Mouse (Mus musculus) brown adipose tissue, adult 24 weeks (tissue): Measurements from ENCODE around the gene Sertad1. TPM values are rescaled to one million over a fixed set of nuclear protein-coding genes. Genes with fewer than 3 reads are reported as not detected.

Source experiments
- H3K27ac ChIP-seq: fragments of 200-500 bp; replicated peaks from 2 replicates; pipeline ENCODE4 v1.5.1; 2012; ENCODE audit warnings: low read depth, mild to moderate bottlenecking, low read length
- H3K4me1 ChIP-seq: fragments of 200-500 bp; 2 replicates; pipeline ENCODE4 v1.6.1; 2012; ENCODE audit warnings: low read length, mixed read lengths; ENCODE audit not compliant: control insufficient read depth, insufficient read depth, insufficient read length
- H3K4me3 ChIP-seq: fragments of 200-500 bp; 2 replicates; pipeline ENCODE4 v1.5.1; 2012; ENCODE audit warnings: low read depth, mild to moderate bottlenecking, low read length, moderate library complexity; ENCODE audit not compliant: insufficient read depth
- polyA plus RNA-seq: library from polyadenylated mRNA; stranded (reverse); fragments of >200 nt; gene quantifications from 2 replicates; pipeline ENCODE4 v1.2.4, GENCODE M21; 2012; ENCODE audit not compliant: missing spikeins, insufficient read depth, insufficient read length

Sertad1 gene
- polyA plus RNA-seq, 1 experiment = 10.1 TPM

DNA sequence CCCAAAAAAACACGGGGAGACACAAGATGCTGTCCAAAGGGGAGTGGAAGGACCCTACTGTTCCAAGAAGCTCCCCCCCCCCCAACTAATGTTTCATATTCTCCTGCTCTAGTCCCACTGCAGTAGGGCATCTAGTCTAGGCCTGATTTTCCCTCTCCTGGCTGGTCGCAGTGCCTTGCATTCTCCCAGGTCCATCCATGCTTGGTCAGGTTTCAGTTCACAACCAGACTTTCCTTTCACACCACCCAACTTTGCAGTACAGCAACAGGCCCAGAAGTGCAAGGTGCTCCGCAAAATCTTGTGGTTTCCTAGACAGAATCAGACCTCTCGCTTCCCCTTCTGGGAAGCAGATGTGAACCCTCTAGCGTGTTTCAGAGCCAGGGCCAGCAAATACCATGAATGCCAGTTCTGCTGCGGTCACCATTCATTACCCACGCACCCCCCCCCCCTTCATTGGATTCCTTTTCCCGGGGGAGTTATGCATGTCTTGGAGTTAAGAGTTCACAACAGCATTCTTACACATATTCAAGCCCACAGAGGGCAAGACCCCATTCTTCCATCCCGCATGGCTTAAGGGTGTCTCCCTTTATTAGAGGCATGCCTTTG lies 20.2 kb downstream of the Sertad1 start:
- peaks cover 5% of the 10 kb centered on the region for H3K4me1 ChIP-seq
- H3K27ac ChIP-seq = no peak overlapping the region
- no peak overlapping the region for H3K4me3 ChIP-seq

DNA sequence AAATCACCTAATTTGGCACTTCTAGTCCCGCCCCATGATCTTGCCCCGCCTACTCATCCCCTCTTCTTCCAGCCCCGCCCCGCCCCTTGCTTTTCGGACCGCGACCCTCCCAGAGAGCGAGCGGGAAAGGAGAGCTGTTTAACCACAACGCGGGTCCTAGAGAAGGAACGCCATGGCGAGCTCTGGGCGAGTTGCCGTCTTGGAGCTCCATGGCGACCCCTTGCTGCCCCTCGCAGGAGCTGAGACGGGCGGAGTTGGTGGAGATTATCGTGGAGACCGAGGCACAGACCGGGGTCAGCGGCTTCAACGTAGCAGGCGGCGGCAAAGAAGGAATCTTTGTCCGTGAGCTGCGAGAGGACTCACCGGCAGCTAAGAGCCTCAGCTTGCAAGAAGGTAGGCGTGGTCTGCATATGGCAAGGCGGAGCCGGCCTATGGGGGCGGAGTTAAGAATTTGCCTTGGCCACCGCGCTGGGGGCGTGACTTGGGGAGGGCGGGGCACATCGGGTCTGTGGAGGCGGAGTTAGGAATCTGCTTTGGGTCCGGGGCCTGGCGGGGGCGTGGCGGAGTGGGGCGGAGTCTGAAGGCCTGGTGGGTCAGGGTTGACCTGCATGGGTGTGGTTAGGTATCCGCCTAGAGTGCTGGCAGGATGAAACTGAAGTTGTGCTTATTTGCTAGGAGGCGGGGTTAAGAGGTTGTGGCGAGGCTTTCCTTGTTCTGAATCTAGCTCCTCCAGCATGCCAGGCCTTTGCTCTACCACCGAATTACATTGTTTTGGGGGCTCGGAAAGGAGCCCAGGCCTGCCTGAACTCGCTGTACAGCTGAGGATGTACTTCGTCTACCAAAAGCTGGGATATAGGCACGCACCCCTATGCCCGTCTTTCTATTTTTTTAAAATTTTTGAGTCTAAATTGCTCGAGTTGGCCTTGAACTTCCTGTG lies 21.3 kb downstream of the Sertad1 start:
- Histone ChIP-seq H3K4me1 (peaks cover 5% of the 10 kb centered on the region), H3K27ac (peak overlapping the region; percentile 90), H3K4me3 (peak overlapping the region; percentile 84)

DNA sequence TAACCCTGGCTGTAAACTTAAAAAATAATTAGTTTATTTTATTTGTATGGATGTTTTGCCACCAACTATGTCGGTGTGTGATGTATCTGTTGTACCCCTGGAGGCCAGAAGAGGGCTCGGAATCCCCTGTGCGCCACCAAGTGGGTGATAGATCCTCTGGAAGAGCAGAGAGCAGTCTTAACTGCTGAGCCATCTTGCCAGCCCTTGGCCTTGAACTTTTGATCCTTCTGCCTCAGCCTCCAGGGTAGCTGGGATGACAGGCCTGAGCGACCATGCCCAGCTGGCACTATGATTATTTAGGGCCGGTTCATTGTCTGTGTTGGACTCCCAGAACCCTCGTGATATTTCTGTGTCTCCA lies 21.9 kb downstream of the Sertad1 start:
- Histone ChIP-seq H3K4me1 (peaks cover 5% of the 10 kb centered on the region), H3K4me3 (no peak overlapping the region; the same call in 1 of the 2 replicates), H3K27ac (peak overlapping the region; percentile 72; the same call in 1 of the 2 replicates)

DNA sequence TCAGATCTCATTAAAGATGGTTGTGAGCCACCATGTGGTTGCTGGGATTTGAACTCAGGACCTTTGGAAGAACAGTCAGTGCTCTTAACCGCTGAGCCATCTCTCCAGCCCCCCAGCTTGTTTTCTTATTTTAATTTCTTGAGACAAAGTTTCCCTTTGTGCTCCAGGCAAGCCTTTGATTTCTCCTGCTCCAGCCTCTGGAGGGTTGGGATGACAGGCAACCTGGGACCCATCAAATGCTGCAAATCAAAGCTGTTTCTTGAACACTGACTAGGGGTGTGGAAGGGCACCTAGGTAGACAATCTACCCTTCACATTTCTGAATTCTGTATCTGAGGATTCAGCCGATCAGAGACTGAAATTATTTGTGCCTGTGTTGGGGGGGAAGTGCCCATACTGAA lies 24.1 kb downstream of the Sertad1 start:
- no peak overlapping the region for H3K27ac ChIP-seq
- H3K4me3 ChIP-seq = no peak overlapping the region
- peaks cover 5% of the 10 kb centered on the region for H3K4me1 ChIP-seq

DNA sequence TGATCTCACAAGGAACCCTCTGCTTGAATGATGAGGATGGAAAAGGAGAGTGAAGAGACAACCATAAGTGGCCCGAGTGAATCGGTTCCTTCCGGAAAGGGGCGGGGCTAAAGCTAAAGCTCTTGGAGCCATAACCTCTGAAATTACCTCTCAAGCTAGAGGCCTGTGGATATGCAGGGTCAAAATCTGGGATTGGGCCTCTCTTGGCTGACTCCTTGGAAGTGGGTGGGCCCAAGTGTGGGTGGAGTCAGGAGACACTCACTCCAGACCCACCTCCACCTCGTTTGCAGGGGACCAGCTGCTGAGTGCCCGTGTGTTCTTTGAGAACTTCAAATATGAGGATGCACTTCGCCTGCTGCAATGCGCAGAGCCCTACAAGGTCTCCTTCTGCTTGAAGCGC lies 28.3 kb downstream of the Sertad1 start:
- H3K27ac ChIP-seq = no peak overlapping the region
- H3K4me3 ChIP-seq = no peak overlapping the region
- no peaks in the 10 kb centered on the region for H3K4me1 ChIP-seq

DNA sequence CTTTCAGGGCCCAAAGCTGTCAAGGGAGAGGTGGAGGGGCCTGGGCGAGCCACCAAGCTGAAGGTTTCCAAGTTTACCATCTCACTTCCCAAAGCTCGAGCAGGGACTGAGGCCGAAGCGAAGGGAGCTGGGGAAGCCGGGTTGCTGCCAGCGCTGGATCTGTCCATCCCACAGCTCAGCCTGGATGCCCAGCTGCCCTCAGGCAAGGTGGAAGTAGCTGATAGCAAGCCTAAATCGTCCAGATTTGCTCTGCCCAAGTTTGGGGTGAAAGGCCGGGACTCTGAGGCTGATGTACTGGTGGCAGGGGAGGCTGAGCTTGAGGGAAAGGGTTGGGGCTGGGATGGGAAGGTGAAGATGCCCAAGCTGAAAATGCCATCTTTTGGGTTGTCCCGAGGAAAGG lies 31.6 kb downstream of the Sertad1 start:
- no peak overlapping the region for H3K27ac ChIP-seq
- no peak overlapping the region for H3K4me3 ChIP-seq
- no peaks in the 10 kb centered on the region for H3K4me1 ChIP-seq

DNA sequence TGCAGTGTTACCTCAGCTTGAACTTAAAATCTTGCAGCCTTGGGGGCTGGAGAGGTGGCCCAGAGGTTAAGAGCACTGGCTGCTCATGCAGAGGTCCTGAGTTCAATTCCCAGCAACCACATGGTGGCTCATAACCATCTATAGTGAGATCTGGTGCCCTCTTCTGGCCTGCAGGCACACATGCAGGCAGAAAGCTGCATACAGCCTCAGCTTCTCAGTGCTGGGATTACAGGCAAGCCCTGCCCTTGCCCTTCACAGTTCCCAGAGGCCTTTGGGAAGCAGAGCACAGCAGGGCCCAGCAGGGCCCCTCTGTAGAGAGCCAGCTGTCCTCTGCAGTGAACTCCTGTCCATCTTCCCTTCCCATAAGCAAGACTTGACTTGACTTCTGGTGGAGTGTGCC lies 33.4 kb downstream of the Sertad1 start:
- no peak overlapping the region for H3K27ac ChIP-seq
- H3K4me1 ChIP-seq = no peaks in the 10 kb centered on the region
- no peak overlapping the region for H3K4me3 ChIP-seq

DNA sequence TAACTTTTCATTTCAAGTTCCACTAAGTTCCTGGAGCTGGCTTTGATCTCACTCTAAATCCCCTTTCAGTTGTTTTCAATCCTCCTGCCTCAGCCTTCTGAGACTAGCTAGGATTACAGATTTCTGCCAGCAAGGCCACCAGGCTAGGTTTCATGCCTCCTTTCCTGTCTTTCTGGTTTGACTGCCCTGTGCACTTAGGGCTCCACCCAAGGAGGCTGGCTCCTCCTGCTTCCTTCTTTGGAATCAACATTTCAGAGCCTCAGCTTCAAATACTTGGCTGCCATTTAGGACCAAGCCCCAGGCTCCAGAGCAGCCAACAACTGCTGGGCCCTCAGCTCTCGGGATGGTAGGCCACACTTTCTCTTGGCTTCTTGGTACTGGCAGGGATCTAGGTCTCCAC lies 33.9 kb downstream of the Sertad1 start:
- Histone ChIP-seq H3K27ac (no peak overlapping the region), H3K4me1 (no peaks in the 10 kb centered on the region), H3K4me3 (no peak overlapping the region)

DNA sequence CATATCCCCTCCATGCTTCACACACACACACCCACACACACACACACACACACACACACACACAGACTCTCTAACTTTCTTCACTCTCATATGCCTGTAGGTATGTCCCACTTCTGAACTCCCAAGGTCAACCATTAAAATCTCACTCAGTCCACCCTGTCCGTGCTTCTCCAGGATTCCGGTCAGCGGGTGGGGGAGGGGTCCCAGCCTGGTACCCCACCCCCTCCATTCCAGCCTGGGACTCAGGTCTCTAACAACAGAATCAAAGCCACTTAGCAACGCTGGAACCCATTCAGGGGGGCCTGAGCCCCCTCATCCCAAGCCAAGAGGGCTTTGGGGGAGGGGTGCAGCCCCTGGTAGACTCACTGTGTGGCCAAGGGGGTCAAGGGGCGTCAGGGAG lies 36.3 kb downstream of the Sertad1 start, which contains the start of gene Hipk4:
TSS of gene Hipk4 (plus strand) at position 301 of the 400 bp plus-strand sequence.
- no peak within 1 kb of the TSS for H3K27ac ChIP-seq

DNA sequence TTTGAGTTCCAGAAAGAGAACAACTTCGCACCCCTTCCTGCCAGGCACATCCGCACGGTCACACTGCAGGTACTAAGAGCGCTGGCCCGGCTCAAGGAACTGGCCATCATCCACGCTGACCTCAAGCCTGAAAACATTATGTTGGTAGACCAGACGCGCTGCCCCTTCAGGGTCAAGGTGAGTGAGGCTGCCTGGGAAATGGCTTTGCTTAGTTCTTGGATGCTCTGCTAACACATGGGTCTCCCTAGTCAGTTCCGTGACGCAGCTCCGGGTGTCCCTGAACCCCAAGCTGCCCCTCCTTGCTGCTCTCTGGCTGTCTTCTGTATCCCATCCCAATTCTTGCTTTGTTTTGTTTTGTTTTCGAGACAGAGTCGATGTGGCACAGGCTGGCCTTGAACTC lies 37.1 kb downstream of the Sertad1 start:
- H3K4me3 ChIP-seq = no peak overlapping the region
- H3K4me1 ChIP-seq = no peaks in the 10 kb centered on the region
- H3K27ac ChIP-seq = no peak overlapping the region

More for the DNA sequence above, 36.3 kb downstream of the Sertad1 start, which contains the start of gene Hipk4:
- Histone ChIP-seq H3K4me1 (no peaks in the 10 kb centered on the region), H3K4me3 (no peak within 1 kb of the TSS)

DNA sequence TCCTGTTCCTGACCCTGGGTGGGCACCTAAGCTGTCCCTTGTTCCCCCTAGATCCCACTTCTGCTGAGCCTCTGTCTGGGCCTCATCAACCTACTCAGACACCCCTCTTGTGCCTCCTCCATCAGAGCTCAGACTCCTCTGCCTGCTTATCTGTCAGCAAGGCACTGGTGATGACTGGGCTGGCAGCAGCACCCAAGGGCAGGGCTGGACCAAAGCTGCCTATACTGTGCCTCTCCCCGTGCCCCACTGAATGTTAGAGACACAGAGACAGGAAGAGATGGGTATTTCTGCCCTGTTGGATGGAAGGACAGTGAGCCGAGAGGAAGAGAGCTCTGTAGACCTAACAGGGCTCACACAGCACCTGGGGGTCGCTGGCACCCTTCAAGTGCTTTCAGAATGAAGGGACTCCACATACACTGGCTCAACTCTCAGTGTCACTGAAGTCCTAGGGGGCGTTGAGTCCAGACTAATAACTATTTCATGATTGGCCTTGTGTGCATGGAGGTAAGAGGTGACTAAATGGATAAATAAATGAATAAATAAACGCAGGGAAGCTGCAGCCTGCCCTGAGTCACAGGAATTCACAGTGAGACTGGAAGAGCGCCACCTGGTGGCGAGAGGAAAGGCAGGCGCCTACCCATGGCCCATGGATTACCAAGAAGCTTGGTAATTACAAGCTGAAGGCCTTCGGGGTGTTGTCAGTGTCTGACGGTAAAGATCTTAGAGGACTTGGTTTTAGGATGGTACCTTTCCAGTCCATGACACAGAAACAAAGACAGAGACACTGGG lies 39.5 kb downstream of the Sertad1 start:
- Histone ChIP-seq H3K27ac (no peak overlapping the region), H3K4me3 (no peak overlapping the region), H3K4me1 (no peaks in the 10 kb centered on the region)

DNA sequence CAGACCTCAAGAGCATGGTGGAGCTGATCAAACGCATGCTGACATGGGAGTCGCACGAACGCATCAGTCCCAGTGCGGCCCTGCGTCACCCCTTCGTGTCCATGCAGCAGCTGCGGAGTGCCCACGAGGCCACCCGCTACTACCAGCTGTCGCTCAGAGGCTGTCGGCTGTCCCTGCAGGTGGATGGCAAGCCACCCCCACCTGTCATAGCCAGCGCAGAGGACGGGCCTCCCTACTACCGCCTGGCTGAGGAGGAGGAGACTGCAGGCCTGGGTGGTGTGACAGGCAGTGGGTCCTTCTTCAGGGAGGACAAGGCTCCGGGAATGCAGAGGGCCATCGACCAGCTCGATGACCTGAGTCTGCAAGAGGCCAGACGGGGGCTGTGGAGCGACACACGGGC lies 42.4 kb downstream of the Sertad1 start:
- no peak overlapping the region for H3K4me3 ChIP-seq
- H3K4me1 ChIP-seq = no peaks in the 10 kb centered on the region
- no peak overlapping the region for H3K27ac ChIP-seq

DNA sequence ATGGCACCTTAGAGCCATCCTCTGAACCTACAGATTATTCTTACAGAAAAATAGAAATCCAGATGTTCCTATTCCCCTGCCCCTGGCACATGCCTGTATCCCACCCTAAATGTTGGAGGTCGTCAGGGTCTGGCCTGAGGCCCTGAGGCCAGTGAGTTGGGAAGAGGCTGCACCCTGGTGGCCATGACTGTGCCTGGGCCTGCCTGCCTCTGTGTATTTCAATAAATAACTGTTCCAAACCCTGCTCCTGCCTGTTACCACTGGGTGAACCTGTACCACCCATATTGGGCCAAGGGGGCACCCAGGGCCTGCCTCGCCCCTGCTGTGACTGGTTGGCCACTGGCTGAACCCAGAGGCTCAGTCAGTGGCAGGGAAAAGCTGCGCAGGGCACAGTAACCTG lies 44.2 kb downstream of the Sertad1 start:
- Histone ChIP-seq H3K27ac (no peak overlapping the region), H3K4me3 (no peak overlapping the region), H3K4me1 (no peaks in the 10 kb centered on the region)

DNA sequence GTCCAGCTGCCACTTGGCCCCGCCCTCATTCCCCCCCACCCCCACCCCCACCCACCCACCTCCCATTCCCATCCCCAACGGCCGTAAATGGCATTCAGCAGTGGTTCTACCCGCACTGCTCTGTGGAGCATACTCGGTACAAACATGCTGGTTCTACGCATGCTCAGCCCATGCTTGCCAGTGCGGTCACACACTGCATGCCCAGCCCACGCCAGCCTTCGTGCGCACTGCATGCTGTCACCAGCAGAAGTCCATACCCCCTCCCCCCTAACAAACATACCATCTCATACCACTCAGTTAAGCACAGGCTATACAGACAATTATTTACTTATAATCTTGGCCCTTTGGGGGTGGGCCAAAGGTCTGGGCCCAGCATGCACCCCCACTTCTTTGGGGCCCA lies 45.0 kb downstream of the Sertad1 start:
- no peak overlapping the region for H3K4me3 ChIP-seq
- H3K4me1 ChIP-seq = no peaks in the 10 kb centered on the region
- H3K27ac ChIP-seq = no peak overlapping the region

DNA sequence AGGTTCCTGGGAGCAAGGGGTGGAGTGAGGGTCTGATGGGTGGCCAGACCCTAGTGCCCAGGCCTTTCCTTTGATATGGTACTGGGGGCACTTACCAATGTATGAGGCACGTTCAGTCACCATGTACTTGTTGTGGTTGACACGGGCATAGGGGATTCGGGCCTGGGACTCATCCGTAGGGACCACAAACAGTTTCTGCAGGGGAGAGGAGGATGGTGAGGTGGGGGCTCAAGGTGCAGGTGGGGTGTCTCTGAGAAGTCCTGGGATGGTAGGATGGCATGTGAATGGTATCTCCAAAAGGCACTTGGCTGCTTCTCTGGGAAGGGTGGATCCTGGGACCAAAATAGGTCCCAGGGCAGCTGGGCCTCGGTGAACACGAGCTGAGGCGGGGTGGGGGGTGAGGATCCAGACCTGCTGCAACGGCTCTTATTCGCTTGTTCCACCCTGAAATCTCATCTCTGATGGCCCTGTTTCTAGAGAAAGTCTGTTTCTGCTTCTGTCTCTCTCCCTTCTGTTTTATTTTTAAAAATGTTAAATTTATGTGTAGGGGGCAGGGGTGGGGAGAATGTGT lies 45.9 kb downstream of the Sertad1 start:
- no peaks in the 10 kb centered on the region for H3K4me1 ChIP-seq
- H3K4me3 ChIP-seq = no peak overlapping the region
- H3K27ac ChIP-seq = no peak overlapping the region
